Mouse (Mus musculus) spleen, adult 2 months (tissue): ENCODE measurements around the gene Cnpy3. TPM values are rescaled to one million over a fixed set of nuclear protein-coding genes. Genes with fewer than 3 reads are reported as not detected.

ENCODE experiments used
- DNase-seq, 2 experiments: peaks; one replicate each; pipeline versions ENCODE4 v3.0.0 to v3.0.0-alpha.2; 2012 to 2021; ENCODE audit warnings: low spot score in 2 of 2, low read depth in 1 of 2
- H3K27ac ChIP-seq: fragments of 200-500 bp; 2 replicates; pipeline ENCODE4 v1.5.1; 2012; ENCODE audit warnings: low read length, inconsistent platforms; ENCODE audit not compliant: insufficient read depth
- H3K27me3 ChIP-seq: fragments of 200-500 bp; 2 replicates; pipeline ENCODE4 v1.6.1; 2012; ENCODE audit warnings: mild to moderate bottlenecking, moderate library complexity, low read length, inconsistent platforms; ENCODE audit not compliant: control insufficient read depth, insufficient read depth
- H3K36me3 ChIP-seq: fragments of 200-500 bp; 2 replicates; pipeline ENCODE4 v1.6.1; 2012; ENCODE audit warnings: mild to moderate bottlenecking, low read length, inconsistent platforms; ENCODE audit not compliant: control insufficient read depth, insufficient read depth
- H3K4me1 ChIP-seq: fragments of 200-500 bp; 2 replicates; pipeline ENCODE4 v1.6.1; 2011; ENCODE audit warnings: inconsistent platforms; ENCODE audit not compliant: control insufficient read depth, insufficient read depth, insufficient read length
- H3K4me3 ChIP-seq: fragments of 200-500 bp; 2 replicates; pipeline ENCODE4 v1.5.1; 2011; ENCODE audit warnings: mild to moderate bottlenecking, inconsistent platforms; ENCODE audit not compliant: insufficient read depth, insufficient read length; ENCODE audit errors: extremely low read depth
- CTCF ChIP-seq: fragments of 200-500 bp; IDR thresholded peaks from 2 replicates; pipeline ENCODE4 v1.5.1; 2011; ENCODE audit warnings: mild to moderate bottlenecking, inconsistent platforms; ENCODE audit not compliant: insufficient read depth, insufficient read length, insufficient replicate concordance; ENCODE audit errors: extremely low read depth
- POLR2A ChIP-seq: fragments of 200-500 bp; IDR thresholded peaks from 2 replicates; pipeline ENCODE4 v1.6.1; 2011; ENCODE audit warnings: low read depth, low read length, inconsistent platforms
- WGBS: fragments of 180-500 bp; shearing (Covaris S2); methylation state at CpG from one replicate; pipeline ENCODE4 v1.1.7; 2018; 5-methylcytosine and 5-hydroxymethylcytosine counted together
- polyA plus RNA-seq: library from polyadenylated mRNA; depleted of rRNA; stranded (reverse); fragments of >200 nt; gene quantifications from 2 replicates; pipeline ENCODE4 v1.2.3, GENCODE M21; 2012

Gene Cnpy3
- polyA plus RNA-seq, 1 experiment: 55.6 TPM

GRCm38 (mm10) chr17:46701489-46701888 lies 50.5 kb downstream of the Cnpy3 start:
- no peak overlapping the region for H3K27ac ChIP-seq
- H3K4me3 ChIP-seq: no peak overlapping the region
- 82% methylated on average over 12 of the region's 12 CpGs for WGBS
- DNase-seq: no peak
- peaks cover 5% of the 10 kb centered on the region; the same call in 1 of the 2 replicates for H3K4me1 ChIP-seq
- no peaks in the 10 kb centered on the region for H3K27me3 ChIP-seq
- peaks cover 2% of the 10 kb centered on the region for H3K36me3 ChIP-seq
- TF ChIP-seq POLR2A (no peak), CTCF (no peak)

GRCm38 (mm10) chr17:46699912-46700311 lies 52.1 kb downstream of the Cnpy3 start:
- no peak for DNase-seq
- no peak overlapping the region for H3K4me3 ChIP-seq

GRCm38 (mm10) chr17:46699245-46699644 lies 52.8 kb downstream of the Cnpy3 start:
- peaks cover 2% of the 10 kb centered on the region for H3K36me3 ChIP-seq
- peaks cover 3% of the 10 kb centered on the region; the same call in 1 of the 2 replicates for H3K4me1 ChIP-seq
- no peak overlapping the region for H3K27ac ChIP-seq
- no peak overlapping the region for H3K4me3 ChIP-seq
- H3K27me3 ChIP-seq: no peaks in the 10 kb centered on the region
- WGBS: 87% methylated on average over 5 of the region's 5 CpGs
- DNase-seq: no peak
- TF ChIP-seq CTCF: no peak
- TF ChIP-seq POLR2A: no peak

More at GRCm38 (mm10) chr17:46699912-46700311, 52.1 kb downstream of the Cnpy3 start:
- Histone ChIP-seq H3K36me3 (peaks cover 2% of the 10 kb centered on the region), H3K27ac (no peak overlapping the region), H3K4me1 (peaks cover 3% of the 10 kb centered on the region; the same call in 1 of the 2 replicates), H3K27me3 (no peaks in the 10 kb centered on the region)
- WGBS: 94% methylated on average over 3 of the region's 3 CpGs
- TF ChIP-seq POLR2A (no peak), CTCF (no peak)

- Histone ChIP-seq H3K4me3 (no peak overlapping the region), H3K4me1 (no peaks in the 10 kb centered on the region; the same call in 1 of the 2 replicates), H3K27ac (no peak overlapping the region), H3K27me3 (no peaks in the 10 kb centered on the region), H3K36me3 (peaks cover 2% of the 10 kb centered on the region)
- TF ChIP-seq CTCF (no peak), POLR2A (no peak)
- WGBS: 91% methylated on average over 6 of the region's 6 CpGs
- DNase-seq: no peak
Measured at GRCm38 (mm10) chr17:46698515-46698914, 53.5 kb downstream of the Cnpy3 start.

- no peak for DNase-seq
- 81% methylated on average over 1 of the region's 1 CpGs for WGBS
- H3K27me3 ChIP-seq: no peaks in the 10 kb centered on the region
- H3K4me3 ChIP-seq: no peak overlapping the region
- H3K4me1 ChIP-seq: no peaks in the 10 kb centered on the region
- no peak overlapping the region for H3K27ac ChIP-seq
- TF ChIP-seq POLR2A (no peak), CTCF (no peak)
- peaks cover 4% of the 10 kb centered on the region for H3K36me3 ChIP-seq
Measured at GRCm38 (mm10) chr17:46694517-46695063, 57.4 kb downstream of the Cnpy3 start.

GRCm38 (mm10) chr17:46691390-46691789 lies 60.6 kb downstream of the Cnpy3 start:
- no peak for TF ChIP-seq POLR2A
- no peak for TF ChIP-seq CTCF
- no peak for DNase-seq
- Histone ChIP-seq H3K4me1 (no peaks in the 10 kb centered on the region), H3K36me3 (peaks cover 5% of the 10 kb centered on the region), H3K27me3 (no peaks in the 10 kb centered on the region), H3K27ac (no peak overlapping the region), H3K4me3 (no peak overlapping the region)
- 96% methylated on average over 2 of the region's 2 CpGs for WGBS

GRCm38 (mm10) chr17:46690665-46691064 lies 61.3 kb downstream of the Cnpy3 start:
- no peak for DNase-seq
- TF ChIP-seq POLR2A (no peak), CTCF (no peak)
- peaks cover 11% of the 10 kb centered on the region for H3K36me3 ChIP-seq
- H3K4me1 ChIP-seq: no peaks in the 10 kb centered on the region
- no peaks in the 10 kb centered on the region for H3K27me3 ChIP-seq
- no peak overlapping the region for H3K4me3 ChIP-seq
- H3K27ac ChIP-seq: no peak overlapping the region
- WGBS: 85% methylated on average over 12 of the region's 12 CpGs
